In the genomic region with DNA sequence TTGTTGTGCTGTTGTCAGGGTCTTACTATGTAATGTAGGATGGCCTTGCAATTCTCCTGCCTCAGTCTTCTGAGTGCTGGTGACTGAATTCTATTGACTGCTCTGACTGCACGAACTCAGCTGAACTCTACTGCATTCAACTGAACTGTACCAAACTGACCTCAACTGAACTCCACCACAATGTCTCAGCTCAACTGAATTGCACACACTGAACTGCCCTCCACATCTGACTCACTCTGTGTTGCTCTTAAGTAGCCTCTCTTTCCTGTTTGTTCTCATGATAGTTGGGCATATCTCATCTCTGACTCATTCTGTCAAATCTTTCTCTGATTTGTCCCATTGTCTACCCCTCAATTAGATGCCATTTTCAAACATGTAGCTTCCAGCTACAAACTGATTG, we compare ENCODE assay signal across 30 mouse cellular contexts.
DNase-seq lines count a peak whose midpoint lies in the region; ATAC-seq and TF ChIP-seq lines count a peak whose summit lies in the region.
"Had no signal": no experiment of that assay in that cellular context is flagged by ENCODE, and none has a peak within 500 bp of the region (broad histone marks: within the 10 kb centered on the region; RNA-seq: fewer than 3 reads in every experiment).

No protein-coding gene starts in this region.

- no peaks in the 10 kb centered on the region for H3K4me1 ChIP-seq in stomach, postnatal 0 days (replicated peaks; ENCODE audit: control insufficient read depth, insufficient read depth)
- H3K4me1 ChIP-seq: forebrain, embryonic 12.5 days; heart, embryonic 10.5 days; hindbrain, embryonic 12.5 days had no signal

- peak; percentile 78 for DNase-seq in 3T3-L1 (ENCODE audit: low read depth, low spot score)
- DNase-seq in 416B (ENCODE audit: low read depth), result peak; percentile 78
- DNase-seq in adipocyte (ENCODE audit: low spot score), result peak; percentile 32
- no peak for DNase-seq in stomach, postnatal 0 days (ENCODE audit: low spot score)
- no peak for DNase-seq in c-Kit-positive CD71-positive TER-119-positive erythroid progenitor cells, embryonic 14.5 days (ENCODE audit: low spot score)
- DNase-seq in heart, adult 11 months, result no peak
- DNase-seq: adrenal gland, postnatal 10 days; adrenal gland, postnatal 36 days; B cell, adult 2 months; cerebellum, adult 11 months; cerebellum, adult 8-10 months; cerebellum, postnatal 10 days; cerebellum, postnatal 36 days; embryo, embryonic 11 days; gastrocnemius, adult 2 months; gastrocnemius, postnatal 25 days; heart, adult 2 months; kidney, adult 18-20 months had no signal

- TF ChIP-seq CTCF in stomach, postnatal 0 days (IDR thresholded peaks at IDR 0.05; ENCODE audit: low read depth), result no peak

- no peaks in the 10 kb centered on the region for H3K36me3 ChIP-seq in stomach, postnatal 0 days (ENCODE audit: control insufficient read depth, insufficient read depth, low read length)
- H3K36me3 ChIP-seq: embryonic facial prominence, embryonic 10.5 days; embryonic facial prominence, embryonic 13.5 days; forebrain, embryonic 12.5 days; forebrain, embryonic 15.5 days; G1E; heart, embryonic 10.5 days; heart, embryonic 13.5 days; hindbrain, embryonic 12.5 days; hindbrain, embryonic 15.5 days had no signal

- ATAC-seq in stomach, postnatal 0 days (ENCODE audit: low FRiP score, low TSS enrichment), result peak; percentile 53; the same call in 1 of the 2 replicates
- ATAC-seq: activated CD4-positive, CD25-positive, alpha-beta regulatory T cell, adult 4 months; forebrain, embryonic 15.5 days had no signal

- no peak overlapping the region for H3K27ac ChIP-seq in stomach, postnatal 0 days (replicated peaks)
- H3K27ac ChIP-seq: embryonic facial prominence, embryonic 10.5 days; embryonic facial prominence, embryonic 13.5 days; forebrain, embryonic 12.5 days; forebrain, embryonic 15.5 days; gastrocnemius, adult 2 months; heart, adult 2 months; heart, embryonic 10.5 days; heart, embryonic 13.5 days; hindbrain, embryonic 12.5 days; hindbrain, embryonic 15.5 days had no signal

- H3K9ac ChIP-seq in stomach, postnatal 0 days (ENCODE audit: low read length), result no peak overlapping the region
- H3K9ac ChIP-seq: embryonic facial prominence, embryonic 13.5 days; forebrain, embryonic 12.5 days; forebrain, embryonic 15.5 days; heart, embryonic 13.5 days; hindbrain, embryonic 12.5 days; hindbrain, embryonic 15.5 days had no signal

- H3K9me3 ChIP-seq in stomach, postnatal 0 days (ENCODE audit: control insufficient read depth, low read length), result no peaks in the 10 kb centered on the region
- H3K9me3 ChIP-seq: embryonic facial prominence, embryonic 10.5 days; embryonic facial prominence, embryonic 13.5 days; forebrain, embryonic 12.5 days; forebrain, embryonic 15.5 days; G1E; heart, embryonic 10.5 days; heart, embryonic 13.5 days; hindbrain, embryonic 12.5 days; hindbrain, embryonic 15.5 days had no signal

- H3K4me3 ChIP-seq in stomach, postnatal 0 days (ENCODE audit: low read depth, low read length), result no peak overlapping the region
- H3K4me3 ChIP-seq: embryonic facial prominence, embryonic 10.5 days; embryonic facial prominence, embryonic 13.5 days; erythroblast, embryonic 14.5 days; forebrain, embryonic 12.5 days; forebrain, embryonic 15.5 days; gastrocnemius, adult 2 months; heart, adult 2 months; heart, embryonic 10.5 days; heart, embryonic 13.5 days; hindbrain, embryonic 12.5 days; hindbrain, embryonic 15.5 days had no signal

- no peak for TF ChIP-seq EP300 in stomach, postnatal 0 days (optimal IDR thresholded peaks at IDR 0.05)

- WGBS in stomach, postnatal 0 days, result 94% methylated on average over 1 of the region's 1 CpGs

- H3K4me2 ChIP-seq in stomach, postnatal 0 days (replicated peaks; ENCODE audit: low read depth), result no peak overlapping the region
- H3K4me2 ChIP-seq: embryonic facial prominence, embryonic 13.5 days; forebrain, embryonic 12.5 days; forebrain, embryonic 15.5 days; heart, embryonic 13.5 days; hindbrain, embryonic 12.5 days; hindbrain, embryonic 15.5 days had no signal

- H3K27me3 ChIP-seq in stomach, postnatal 0 days (ENCODE audit: control insufficient read depth, insufficient read depth, low read length), result no peaks in the 10 kb centered on the region
- H3K27me3 ChIP-seq: CH12.LX; embryonic facial prominence, embryonic 13.5 days; forebrain, embryonic 12.5 days; forebrain, embryonic 15.5 days; heart, embryonic 13.5 days; hindbrain, embryonic 12.5 days; hindbrain, embryonic 15.5 days had no signal

Comparison
In these comparisons a context has a peak if more than half of its experiments do, and no peak if none do; other contexts are left out.
1. DNase-seq: peak in 3T3-L1 (single experiment), 416B (single experiment) and adipocyte (single experiment); none in stomach, postnatal 0 days (single experiment), c-Kit-positive CD71-positive TER-119-positive erythroid progenitor cells, embryonic 14.5 days (single experiment) and heart, adult 11 months (single experiment).